Mouse (Mus musculus) neural tube, embryonic 11.5 days (tissue): ENCODE measurements around the gene Abtb2. TPM values are rescaled to one million over a fixed set of nuclear protein-coding genes. Genes with fewer than 3 reads are reported as not detected.

Experiments
- ATAC-seq: fragments of 200-750 bp; cut with Nextera tagmentation; 2 replicates; pipeline ENCODE4 v1.8.0; 2017; ENCODE audit warnings: moderate number of reproducible peaks, mild to moderate bottlenecking, moderate TSS enrichment, moderate library complexity; ENCODE audit not compliant: insufficient read depth, low FRiP score, low TSS enrichment
- DNase-seq: peaks from one replicate; pipeline ENCODE4 v3.0.0-alpha.2; 2015; ENCODE audit warnings: low spot score
- H3K27ac ChIP-seq: fragments of 300-500 bp; sonication (generic); 2 replicates; pipeline ENCODE4 v1.5.1; 2014; ENCODE audit warnings: low read depth, mild to moderate bottlenecking, low read length
- H3K27me3 ChIP-seq: fragments of 300-500 bp; sonication (generic); 2 replicates; pipeline ENCODE4 v1.6.1; 2014; ENCODE audit warnings: mild to moderate bottlenecking, low read length, mixed read lengths; ENCODE audit not compliant: control insufficient read depth, insufficient read depth
- H3K36me3 ChIP-seq: fragments of 300-500 bp; sonication (generic); 2 replicates; pipeline ENCODE4 v1.6.1; 2014; ENCODE audit warnings: mild to moderate bottlenecking, low read length, moderate library complexity, mixed read lengths; ENCODE audit not compliant: control insufficient read depth, insufficient read depth
- H3K4me1 ChIP-seq: fragments of 300-500 bp; sonication (generic); 2 replicates; pipeline ENCODE4 v1.6.1; 2014; ENCODE audit warnings: low read length, mixed read lengths; ENCODE audit not compliant: control insufficient read depth, insufficient read depth
- H3K4me2 ChIP-seq: fragments of 300-500 bp; sonication (generic); 2 replicates; pipeline ENCODE4 v1.6.1; 2014; ENCODE audit warnings: low read depth, mild to moderate bottlenecking, moderate library complexity
- H3K4me3 ChIP-seq: fragments of 300-500 bp; sonication (generic); 2 replicates; pipeline ENCODE4 v1.5.1; 2014; ENCODE audit warnings: low read depth, low read length
- H3K9ac ChIP-seq: fragments of 300-500 bp; sonication (generic); 2 replicates; pipeline ENCODE4 v1.6.1; 2014; ENCODE audit warnings: mild to moderate bottlenecking, low read length
- H3K9me3 ChIP-seq: fragments of 300-500 bp; sonication (generic); 2 replicates; pipeline ENCODE4 v1.6.1; 2016; ENCODE audit warnings: low read length; ENCODE audit not compliant: control insufficient read depth
- WGBS: fragments of 180-500 bp; shearing (Covaris S2); extraction: QIAGEN DNeasy Blood & Tissue Kit; methylation state at CpG from one replicate; pipeline ENCODE4 v1.1.7; 2014; 5-methylcytosine and 5-hydroxymethylcytosine counted together
- polyA plus RNA-seq: library from polyadenylated mRNA; unstranded; fragments of >200 nt; fragmentation: Nextera tagmentation; extraction: Ambion mirVana; gene quantifications from 2 replicates; pipeline ENCODE4 v1.2.1, GENCODE M21; 2014

The Abtb2 gene
- polyA plus RNA-seq, 1 experiment from 2014 or later: 15.6 TPM

DNA sequence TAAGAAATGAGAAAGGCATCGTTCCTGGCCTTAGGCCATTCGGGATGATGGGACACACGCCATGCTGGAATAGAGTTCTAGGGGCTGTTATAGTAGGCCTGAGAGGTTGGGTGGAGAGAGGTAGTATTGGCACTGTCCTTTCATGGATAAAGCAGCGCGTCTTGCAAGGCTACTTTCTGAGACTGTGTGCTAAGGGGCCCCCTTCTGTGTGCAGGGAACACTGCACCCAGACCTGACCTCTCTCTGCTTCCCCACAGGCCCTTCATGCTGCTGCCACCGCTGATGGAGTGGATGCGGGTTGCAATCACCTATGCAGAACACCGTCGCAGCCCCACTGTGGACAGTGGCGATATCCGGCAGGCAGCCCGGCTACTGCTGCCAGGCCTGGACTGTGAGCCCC is 134.4 kb downstream of the Abtb2 start:
- no peak overlapping the region for H3K4me3 ChIP-seq
- H3K9ac ChIP-seq: no peak overlapping the region
- no peaks in the 10 kb centered on the region for H3K4me1 ChIP-seq
- no peak for ATAC-seq
- 86% methylated on average over 12 of the region's 12 CpGs for WGBS
- no peaks in the 10 kb centered on the region for H3K9me3 ChIP-seq
- DNase-seq: peak; percentile 34
- H3K27me3 ChIP-seq: no peaks in the 10 kb centered on the region
- H3K27ac ChIP-seq: no peak overlapping the region
- no peak overlapping the region for H3K4me2 ChIP-seq
- no peaks in the 10 kb centered on the region for H3K36me3 ChIP-seq

DNA sequence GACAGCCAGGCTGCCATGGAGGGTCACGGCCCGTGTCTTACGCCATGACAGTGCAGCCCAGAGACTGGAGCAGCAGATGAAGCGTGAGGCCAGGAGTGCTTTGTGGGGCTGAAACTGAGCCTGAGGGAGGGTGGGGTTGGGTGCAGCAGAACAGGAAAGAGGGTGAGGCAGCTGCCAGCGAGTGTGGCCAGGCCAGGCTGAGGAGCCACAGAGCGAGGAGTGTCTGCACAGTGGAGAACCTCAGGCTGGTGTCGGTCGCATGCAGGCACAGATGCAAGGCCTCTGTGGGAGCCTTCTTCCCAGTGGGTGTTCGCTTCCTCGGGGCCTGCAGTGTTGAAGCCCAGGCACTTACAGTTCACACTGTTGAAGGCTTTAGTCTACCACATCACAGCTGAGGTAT is 137.2 kb downstream of the Abtb2 start:
- no peaks in the 10 kb centered on the region for H3K9me3 ChIP-seq
- DNase-seq (no peak), ATAC-seq (no peak)
- H3K36me3 ChIP-seq: 0 out of 2 replicates have a peak, but pooled peaks cover 3% of the 10 kb centered on the region
- WGBS: 81% methylated on average over 10 of the region's 10 CpGs
- no peaks in the 10 kb centered on the region for H3K4me1 ChIP-seq
- no peak overlapping the region for H3K4me2 ChIP-seq
- no peaks in the 10 kb centered on the region for H3K27me3 ChIP-seq
- no peak overlapping the region for H3K9ac ChIP-seq
- no peak overlapping the region for H3K27ac ChIP-seq
- H3K4me3 ChIP-seq: no peak overlapping the region

DNA sequence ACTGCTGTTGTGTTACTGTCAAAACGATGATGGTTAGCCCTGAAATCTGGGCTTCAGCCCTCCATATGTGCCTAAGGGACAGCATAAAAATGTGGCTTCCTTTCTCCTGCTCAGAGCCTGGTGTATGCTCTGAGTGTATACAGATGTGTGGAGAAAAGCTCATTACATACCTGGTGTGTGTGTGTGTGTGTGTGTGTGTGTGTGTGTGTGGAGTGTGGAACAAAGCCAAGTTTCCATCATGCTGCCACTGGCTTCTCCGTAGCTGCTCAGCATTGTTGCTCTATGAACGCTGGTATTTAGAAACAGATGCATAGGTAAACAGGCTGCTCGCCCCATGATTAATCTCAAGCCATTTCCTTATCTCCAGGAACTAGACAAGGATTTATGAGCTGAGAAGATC is 137.8 kb downstream of the Abtb2 start:
- H3K9me3 ChIP-seq: no peaks in the 10 kb centered on the region
- H3K4me3 ChIP-seq: no peak overlapping the region
- H3K36me3 ChIP-seq: 0 out of 2 replicates have a peak, but pooled peaks cover 3% of the 10 kb centered on the region
- H3K27ac ChIP-seq: no peak overlapping the region
- no peak overlapping the region for H3K4me2 ChIP-seq
- ATAC-seq: no peak
- 80% methylated on average over 4 of the region's 4 CpGs for WGBS
- DNase-seq: no peak
- no peaks in the 10 kb centered on the region for H3K4me1 ChIP-seq
- no peaks in the 10 kb centered on the region for H3K27me3 ChIP-seq
- no peak overlapping the region for H3K9ac ChIP-seq

- Histone ChIP-seq H3K9me3 (no peaks in the 10 kb centered on the region), H3K9ac (no peak overlapping the region), H3K36me3 (peaks cover 3% of the 10 kb centered on the region; the same call in 1 of the 2 replicates), H3K4me3 (no peak overlapping the region), H3K27me3 (no peaks in the 10 kb centered on the region), H3K4me1 (no peaks in the 10 kb centered on the region), H3K4me2 (no peak overlapping the region), H3K27ac (no peak overlapping the region)
- DNase-seq (no peak), ATAC-seq (no peak)
- WGBS: 81% methylated on average over 4 of the region's 4 CpGs
Observed at GRCm38 (mm10) chr2:103705826-103706225, 139.7 kb downstream of the Abtb2 start.

DNA sequence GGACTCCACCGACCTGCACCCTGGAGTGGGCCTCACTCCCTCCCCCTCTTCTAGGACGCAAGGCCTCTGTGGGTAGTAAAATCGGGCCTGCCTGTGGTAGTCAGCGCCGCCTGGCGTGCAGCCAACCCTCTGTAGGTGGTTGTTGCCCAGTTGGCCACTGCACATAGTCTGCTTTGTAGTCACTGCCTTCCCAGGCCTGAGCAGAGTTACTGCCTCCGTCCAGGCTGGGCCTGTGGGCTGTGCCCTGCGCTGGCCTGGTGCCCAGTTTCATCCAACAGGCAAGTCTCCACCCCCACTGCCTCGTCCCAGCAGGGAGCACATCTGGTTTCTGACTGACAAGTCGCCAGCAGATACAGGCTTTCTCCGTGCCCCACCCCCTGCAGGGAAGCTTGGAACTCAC is 140.1 kb downstream of the Abtb2 start:
- ATAC-seq: no peak
- H3K4me2 ChIP-seq: no peak overlapping the region
- H3K4me3 ChIP-seq: no peak overlapping the region
- no peaks in the 10 kb centered on the region for H3K9me3 ChIP-seq
- no peak overlapping the region for H3K27ac ChIP-seq
- no peaks in the 10 kb centered on the region for H3K27me3 ChIP-seq
- H3K9ac ChIP-seq: no peak overlapping the region
- no peaks in the 10 kb centered on the region for H3K4me1 ChIP-seq
- peaks cover 5% of the 10 kb centered on the region; the same call in 1 of the 2 replicates for H3K36me3 ChIP-seq
- 49% methylated on average over 11 of the region's 11 CpGs for whole genome bisulfite sequencing
- DNase-seq: peak; percentile 20

- no peak for DNase-seq
- no peak overlapping the region for H3K27ac ChIP-seq
- H3K4me3 ChIP-seq: no peak overlapping the region
- H3K9me3 ChIP-seq: no peaks in the 10 kb centered on the region
- no peak overlapping the region for H3K9ac ChIP-seq
- H3K27me3 ChIP-seq: no peaks in the 10 kb centered on the region
- WGBS: 79% methylated on average over 6 of the region's 6 CpGs
- no peaks in the 10 kb centered on the region for H3K4me1 ChIP-seq
- no peak overlapping the region for H3K4me2 ChIP-seq
- no peak for ATAC-seq
- H3K36me3 ChIP-seq: peaks cover 5% of the 10 kb centered on the region; the same call in 1 of the 2 replicates
Observed at GRCm38 (mm10) chr2:103707056-103707776, 141.1 kb downstream of the Abtb2 start.

DNA sequence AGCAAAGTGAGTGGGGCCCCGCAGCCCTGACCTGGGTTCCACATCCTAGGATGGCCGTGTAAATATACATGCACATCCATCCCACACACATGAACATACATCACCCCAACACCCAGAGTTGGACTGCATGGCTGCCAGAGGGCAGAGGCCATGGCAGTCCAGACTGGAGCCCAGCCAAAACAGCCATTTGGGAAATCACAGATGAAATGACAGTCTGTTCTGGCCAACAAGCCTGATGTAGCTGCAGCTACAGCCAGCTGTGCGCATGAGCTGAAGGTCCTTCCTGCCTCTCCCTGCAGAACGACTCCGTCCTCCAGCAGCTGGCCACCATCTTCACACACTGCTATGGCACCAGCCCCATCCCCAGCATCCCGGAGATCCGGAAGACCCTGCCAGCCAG is 144.7 kb downstream of the Abtb2 start:
- 95% methylated on average over 7 of the region's 7 CpGs for WGBS
- Histone ChIP-seq H3K9me3 (no peaks in the 10 kb centered on the region), H3K4me1 (no peaks in the 10 kb centered on the region), H3K36me3 (peaks cover 5% of the 10 kb centered on the region), H3K9ac (no peak overlapping the region), H3K27ac (no peak overlapping the region), H3K4me2 (no peak overlapping the region), H3K27me3 (no peaks in the 10 kb centered on the region), H3K4me3 (no peak overlapping the region)
- ATAC-seq (no peak), DNase-seq (no peak)

DNA sequence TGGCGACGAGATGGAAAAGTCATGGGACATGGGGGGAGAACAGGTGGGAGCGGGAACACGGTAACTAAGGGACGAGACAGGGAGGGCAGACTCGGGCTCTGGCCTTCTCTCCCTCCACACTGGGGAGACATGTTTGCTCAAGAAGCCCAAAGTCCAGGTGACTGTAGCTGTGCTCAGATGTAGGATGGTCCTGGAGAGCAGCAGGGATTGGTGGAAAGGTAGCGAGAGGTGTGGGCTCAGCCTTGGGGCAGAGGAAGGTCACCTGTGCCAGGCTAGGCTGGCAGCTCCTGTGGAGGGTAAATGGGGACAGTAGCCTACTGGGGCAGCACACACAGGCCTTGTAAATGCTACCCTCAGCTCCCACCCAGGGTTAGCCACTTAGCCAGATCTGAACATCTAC is 147.7 kb downstream of the Abtb2 start:
- Histone ChIP-seq H3K27me3 (no peaks in the 10 kb centered on the region), H3K27ac (no peak overlapping the region), H3K9ac (no peak overlapping the region), H3K9me3 (no peaks in the 10 kb centered on the region), H3K4me1 (no peaks in the 10 kb centered on the region), H3K4me3 (no peak overlapping the region), H3K4me2 (no peak overlapping the region), H3K36me3 (peaks cover 7% of the 10 kb centered on the region)
- ATAC-seq: no peak
- DNase-seq: no peak
- 87% methylated on average over 7 of the region's 7 CpGs for WGBS

GRCm38 (mm10) chr2:103714412-103714811 is 148.3 kb downstream of the Abtb2 start:
- no peak for DNase-seq
- H3K4me1 ChIP-seq: no peaks in the 10 kb centered on the region
- H3K9ac ChIP-seq: no peak overlapping the region
- peaks cover 7% of the 10 kb centered on the region for H3K36me3 ChIP-seq
- no peak overlapping the region for H3K27ac ChIP-seq
- no peaks in the 10 kb centered on the region for H3K27me3 ChIP-seq
- no peak for ATAC-seq
- WGBS: 70% methylated on average over 4 of the region's 4 CpGs
- H3K4me3 ChIP-seq: no peak overlapping the region
- no peak overlapping the region for H3K4me2 ChIP-seq
- no peaks in the 10 kb centered on the region for H3K9me3 ChIP-seq
